Mouse (Mus musculus): ENCODE data around the gene Ccdc17. TPM values are rescaled to one million over a fixed set of nuclear protein-coding genes. Genes with fewer than 3 reads are reported as not detected.
A peak's percentile ranks its signal among the peaks of the same experiment; 100 is the strongest.

Gene Ccdc17
- 1.8 TPM for polyA plus RNA-seq (2021)

DNA sequence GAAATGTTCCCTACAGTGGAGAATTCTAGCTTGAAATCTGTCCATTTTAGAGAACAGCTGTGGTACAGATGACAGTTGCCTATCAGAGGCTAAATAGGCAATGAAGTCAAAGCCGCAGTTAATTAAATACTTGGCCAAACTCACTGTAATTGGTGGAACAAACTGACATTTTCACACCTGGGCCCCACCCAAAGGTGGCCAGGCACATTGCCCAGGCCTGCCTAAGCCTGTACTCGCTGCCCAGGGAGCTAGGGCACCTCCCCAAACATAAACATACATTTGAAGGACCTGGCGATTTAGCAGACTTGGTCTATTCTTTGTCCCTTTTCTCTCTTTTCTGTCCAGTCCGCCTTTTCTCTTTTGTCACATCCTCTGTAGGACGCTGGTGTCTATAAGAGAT lies at the start of gene Ccdc17:
Gene Ccdc17 (plus strand): TSS at position 276 of the 400 bp plus-strand sequence.
- ChIA-PET CTCF (interaction anchor here (1.8 kb wide), 1 partner anchor 253 kb away, joined by 6 read pairs; no protein-coding TSS in a partner anchor), POLR2A (no interaction called here)
- ATAC-seq: no peak
- in situ Hi-C loops (cut with MboI; ENCODE audit: low pct_unique_long_range_greater_than_20kb): no loop called here
- H3K27me3 ChIP-seq: no peaks in the 10 kb centered on the region
- DNase-seq (ENCODE audit: low read depth, low spot score): no peak
- no peak for TF ChIP-seq CTCF (IDR thresholded peaks at IDR 0.05)

GRCm38 (mm10) chr4:116550432-116550831 lies 46.0 kb upstream of the Ccdc17 start:
- POLR2A ChIA-PET: no interaction called here
- in situ Hi-C loops (cut with MboI; ENCODE audit: low pct_unique_long_range_greater_than_20kb): no loop called here
- ATAC-seq (no peak), DNase-seq (ENCODE audit: low read depth, low spot score) (no peak)
- CTCF ChIA-PET: no interaction called here
- H3K27me3 ChIP-seq: no peaks in the 10 kb centered on the region
- TF ChIP-seq CTCF (IDR thresholded peaks at IDR 0.05): no peak

- CTCF ChIA-PET: interaction anchor here (1.0 to 1.3 kb wide), 2 partner anchors 14 to 45 kb away, joined by 3 read pairs; partner anchors contain the start of gene Ipp
- DNase-seq (ENCODE audit: low read depth, low spot score) (no peak), ATAC-seq (no peak)
- POLR2A ChIA-PET: interaction anchor here (0.8 to 1.7 kb wide), 2 partner anchors 14 to 296 kb away, joined by 4 read pairs; no protein-coding TSS in a partner anchor
- in situ Hi-C loops (cut with MboI; ENCODE audit: low pct_unique_long_range_greater_than_20kb): no loop called here
- TF ChIP-seq CTCF (IDR thresholded peaks at IDR 0.05): no peak
- H3K27me3 ChIP-seq: no peaks in the 10 kb centered on the region
These were observed 43.4 kb upstream of the Ccdc17 start for GRCm38 (mm10) chr4:116553035-116553434.

- no peaks in the 10 kb centered on the region for H3K27me3 ChIP-seq
- DNase-seq (ENCODE audit: low read depth, low spot score) (peak; percentile 24), ATAC-seq (no peak)
- POLR2A ChIA-PET: interaction anchor here (0.7 to 1.0 kb wide), 3 partner anchors 45 to 227 kb away, joined by 3 read pairs; no protein-coding TSS in a partner anchor
- in situ Hi-C loops (cut with MboI; ENCODE audit: low pct_unique_long_range_greater_than_20kb): no loop called here
- CTCF ChIA-PET: no interaction called here
- no peak for TF ChIP-seq CTCF (IDR thresholded peaks at IDR 0.05)
These were observed 40.8 kb upstream of the Ccdc17 start, which contains the start of gene Tmem69 for GRCm38 (mm10) chr4:116555413-116556300. Gene Tmem69 (minus strand): TSS chr4:116555936.

DNA sequence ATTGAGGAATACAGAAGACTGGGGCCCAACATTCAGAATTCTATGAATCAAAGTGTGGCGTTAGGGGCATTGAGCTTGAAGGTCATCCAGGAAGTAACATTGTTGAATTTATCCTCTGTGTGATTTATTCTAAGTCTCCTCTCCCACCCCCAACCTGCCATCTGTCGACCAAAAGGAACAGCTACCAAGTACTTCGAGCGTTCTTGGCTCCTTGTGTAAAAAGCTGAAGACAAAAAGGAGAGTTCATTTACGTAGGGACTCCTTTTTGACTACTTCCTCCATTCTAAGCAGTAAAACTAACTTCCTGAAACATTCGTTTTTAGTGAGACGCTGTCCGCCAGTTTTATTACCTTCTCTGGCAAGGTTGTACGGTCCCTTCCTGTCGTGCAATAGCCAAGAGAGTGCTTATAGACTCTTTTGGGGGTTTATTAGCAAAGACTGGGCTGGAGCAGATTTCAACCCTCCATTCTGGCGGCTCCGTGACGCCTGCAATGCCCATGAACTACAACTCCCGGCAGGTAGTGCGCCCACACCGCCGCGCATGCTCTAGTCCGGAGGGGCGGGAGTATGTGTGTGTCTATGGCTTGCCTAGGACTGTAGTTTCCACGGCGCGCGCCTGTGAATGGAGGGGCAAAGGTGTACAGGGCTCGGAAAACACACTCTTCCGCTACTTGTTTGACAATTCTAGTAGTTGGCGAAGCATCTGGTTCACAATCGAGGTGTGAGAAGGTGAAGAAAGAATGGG lies 39.7 kb upstream of the Ccdc17 start:
- POLR2A ChIA-PET: interaction anchor here (0.7 to 1.3 kb wide), 3 partner anchors 46 to 214 kb away, joined by 3 read pairs; no protein-coding TSS in a partner anchor
- in situ Hi-C loops (cut with MboI; ENCODE audit: low pct_unique_long_range_greater_than_20kb): no loop called here

DNA sequence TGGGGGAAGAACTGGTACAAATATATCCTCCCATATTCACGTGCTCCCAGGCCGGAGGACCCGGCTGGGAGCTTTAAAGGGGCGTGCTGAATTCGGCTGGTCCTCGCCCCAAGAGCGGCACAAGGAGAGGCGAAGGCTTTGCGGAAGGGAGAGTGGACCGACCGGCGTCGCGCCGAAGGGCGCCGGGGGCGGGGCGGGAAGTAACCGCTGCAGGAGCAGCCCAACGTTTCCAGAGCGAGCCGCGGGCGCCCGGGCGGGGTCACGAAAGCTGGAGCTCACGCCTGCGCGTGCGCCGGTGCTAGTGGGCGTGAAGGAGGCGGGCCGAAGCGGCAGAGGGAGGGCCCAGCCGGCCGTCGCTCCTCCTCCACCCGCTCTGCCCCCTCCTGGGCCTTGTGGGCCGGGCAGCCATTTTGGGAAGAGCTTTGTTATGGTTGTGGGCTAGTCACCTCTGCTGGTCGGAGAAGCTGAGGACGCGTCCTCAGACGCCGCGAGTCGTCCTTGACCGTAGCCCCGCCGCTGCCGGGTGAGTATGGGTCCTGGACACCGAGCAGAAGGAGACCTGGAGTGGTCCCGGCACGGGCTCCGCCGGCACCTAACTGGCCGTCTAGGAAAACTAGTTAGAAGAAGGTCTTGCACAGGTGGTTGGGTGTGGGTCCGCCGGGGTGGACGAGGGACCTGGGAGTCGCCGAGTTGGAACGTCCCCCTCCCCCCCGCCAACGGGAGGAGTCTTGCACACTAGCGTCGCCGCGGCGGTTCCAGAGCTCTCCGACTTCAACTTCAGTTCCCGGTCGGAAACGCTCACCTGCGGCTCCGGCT lies 38.9 kb upstream of the Ccdc17 start, which contains the start of gene Gpbp1l1:
Gene Gpbp1l1 (plus strand): TSS at position 353 of the 816 bp plus-strand sequence.
- peak; percentile 81 for ATAC-seq
- CTCF ChIA-PET: no interaction called here

More for the DNA sequence above, 39.7 kb upstream of the Ccdc17 start:
- TF ChIP-seq CTCF (IDR thresholded peaks at IDR 0.05): no peak
- DNase-seq (ENCODE audit: low read depth, low spot score) (peak; percentile 51), ATAC-seq (peak; percentile 92)
- no peaks in the 10 kb centered on the region for H3K27me3 ChIP-seq
- CTCF ChIA-PET: no interaction called here

DNA sequence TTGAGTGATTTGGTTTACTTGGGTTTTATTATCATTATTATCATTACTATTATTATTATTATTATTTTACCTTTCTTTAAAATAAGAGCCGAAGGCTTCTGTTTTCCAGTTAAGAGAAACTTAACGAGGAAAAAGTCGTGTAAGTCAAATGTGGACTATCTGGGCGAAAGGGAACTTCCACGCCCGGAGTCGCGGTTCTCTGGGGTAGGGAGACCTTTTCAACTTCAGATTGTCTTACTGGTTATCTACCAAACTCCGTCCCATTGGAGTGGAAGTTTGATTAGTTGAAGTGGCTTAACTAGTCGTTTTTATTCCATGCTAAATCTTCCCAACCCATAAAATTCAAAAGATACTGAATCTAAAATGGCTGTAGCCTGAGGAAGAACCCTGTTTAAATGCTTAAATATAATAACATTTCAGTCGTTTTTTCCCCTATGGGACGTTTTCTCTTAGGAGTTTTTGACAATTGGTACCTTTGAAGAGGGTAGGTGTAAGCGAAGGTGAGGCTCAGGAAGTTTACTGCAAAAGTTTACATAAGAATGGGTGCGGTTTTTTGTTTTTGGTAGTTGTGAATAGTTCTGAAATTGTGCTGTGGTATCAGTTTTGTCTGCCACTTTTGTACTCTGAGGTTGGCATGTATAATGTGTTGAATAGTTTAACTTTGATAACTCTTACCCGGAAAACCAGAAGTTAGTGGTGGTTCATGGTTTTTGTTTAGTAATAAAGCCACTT lies 38.1 kb upstream of the Ccdc17 start:
- DNase-seq (ENCODE audit: low read depth, low spot score) (no peak), ATAC-seq (no peak)
- no peaks in the 10 kb centered on the region for H3K27me3 ChIP-seq
- ChIA-PET POLR2A (no interaction called here), CTCF (no interaction called here)
- TF ChIP-seq CTCF (IDR thresholded peaks at IDR 0.05): no peak
- in situ Hi-C loops (cut with MboI; ENCODE audit: low pct_unique_long_range_greater_than_20kb): no loop called here

More for the DNA sequence above, 38.9 kb upstream of the Ccdc17 start, which contains the start of gene Gpbp1l1:
- POLR2A ChIA-PET: interaction anchor here (1.3 kb wide), 1 partner anchor 215 kb away, joined by 3 read pairs; no protein-coding TSS in a partner anchor
- TF ChIP-seq CTCF (IDR thresholded peaks at IDR 0.05): no peak
- peak; percentile 68 for DNase-seq (ENCODE audit: low read depth, low spot score)
- no peaks in the 10 kb centered on the region for H3K27me3 ChIP-seq
- in situ Hi-C loops (cut with MboI; ENCODE audit: low pct_unique_long_range_greater_than_20kb): no loop called here

- in situ Hi-C loops (cut with MboI; ENCODE audit: low pct_unique_long_range_greater_than_20kb): no loop called here
These were observed 661 bp upstream of the Ccdc17 start for GRCm38 (mm10) chr4:116595793-116596192.

More at GRCm38 (mm10) chr4:116595793-116596192, 661 bp upstream of the Ccdc17 start:
- DNase-seq (ENCODE audit: low read depth, low spot score) (no peak), ATAC-seq (no peak)
- ChIA-PET POLR2A (no interaction called here), CTCF (interaction anchor here (1.8 kb wide), 1 partner anchor 253 kb away, joined by 6 read pairs; no protein-coding TSS in a partner anchor)
- TF ChIP-seq CTCF (IDR thresholded peaks at IDR 0.05): no peak
- H3K27me3 ChIP-seq: no peaks in the 10 kb centered on the region

Measured in Patski (cell line).